Mouse (Mus musculus) layer of hippocampus, adult 11-12 months (tissue): ENCODE results near the gene Ralgapa2.

Experiments
- DNase-seq: peaks from one replicate; pipeline ENCODE4 v3.0.0; 2022; ENCODE audit warnings: low spot score

Gene Ralgapa2

GRCm38 (mm10) chr2:146221929-146222278 lies 290.2 kb downstream of the Ralgapa2 start:
- peak; percentile 24 for DNase-seq

- peak; percentile 37 for DNase-seq
These were observed 290.8 kb downstream of the Ralgapa2 start, which contains the start of gene Insm1 for GRCm38 (mm10) chr2:146221076-146221928. Gene Insm1, plus strand, starts transcription at chr2:146221921.

- DNase-seq = no peak
These were observed 291.5 kb downstream of the Ralgapa2 start for GRCm38 (mm10) chr2:146220591-146221075.

GRCm38 (mm10) chr2:146219791-146220190 lies 292.4 kb downstream of the Ralgapa2 start:
- DNase-seq = no peak

- DNase-seq = no peak
These were observed 293.1 kb downstream of the Ralgapa2 start for GRCm38 (mm10) chr2:146218881-146219535.

- no peak for DNase-seq
These were observed 293.9 kb downstream of the Ralgapa2 start for GRCm38 (mm10) chr2:146218161-146218691.

GRCm38 (mm10) chr2:146217227-146217980 lies 294.7 kb downstream of the Ralgapa2 start:
- DNase-seq = no peak

GRCm38 (mm10) chr2:146216111-146217064 lies 295.8 kb downstream of the Ralgapa2 start:
- DNase-seq = no peak

GRCm38 (mm10) chr2:146214715-146215114 lies 297.4 kb downstream of the Ralgapa2 start:
- DNase-seq = peak; percentile 54

- DNase-seq = no peak
These were observed 301.2 kb downstream of the Ralgapa2 start for GRCm38 (mm10) chr2:146210968-146211367.

GRCm38 (mm10) chr2:146197947-146198346 lies 314.2 kb downstream of the Ralgapa2 start:
- no peak for DNase-seq

- DNase-seq = peak; percentile 32
These were observed 316.0 kb downstream of the Ralgapa2 start for GRCm38 (mm10) chr2:146196126-146196525.
